Comparison of ENCODE assay signal across 19 mouse cellular contexts in the genomic region with DNA sequence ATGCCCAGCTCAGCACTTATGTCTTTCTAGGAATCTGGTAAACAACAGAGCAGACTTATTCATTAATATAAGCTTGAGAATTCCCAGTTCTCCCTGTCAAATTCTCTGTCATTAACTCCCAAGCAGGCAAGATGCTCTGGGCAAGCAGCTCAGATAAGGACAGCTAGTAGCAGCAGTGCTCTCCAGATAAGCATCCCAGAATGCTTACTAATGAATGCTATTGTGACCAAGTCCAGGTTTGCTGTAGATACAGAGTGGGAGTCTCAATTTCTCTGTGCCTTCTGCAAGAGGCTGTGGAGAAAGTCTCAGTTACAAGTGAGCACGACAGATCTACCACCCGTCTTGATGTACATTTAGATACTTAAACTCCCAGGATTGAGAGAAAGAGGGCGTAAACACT.
A peak's percentile ranks its signal among the peaks of the same experiment; 100 is the strongest.
DNase-seq lines count a peak whose midpoint lies in the region; ATAC-seq and TF ChIP-seq lines count a peak whose summit lies in the region.
"Had no signal": no experiment of that assay in that cellular context is flagged by ENCODE, and none has a peak within 500 bp of the region (broad histone marks: within the 10 kb centered on the region; RNA-seq: fewer than 3 reads in every experiment).

No protein-coding gene starts in this region.

- WGBS in stomach, embryonic 15.5 days: 63% methylated on average over 3 of the region's 3 CpGs
- WGBS in stomach, postnatal 0 days: 70% methylated on average over 3 of the region's 3 CpGs
- 42% methylated on average over 3 of the region's 3 CpGs for WGBS in liver, embryonic 15.5 days (ENCODE audit: insufficient replicate concordance)
- 89% methylated on average over 3 of the region's 3 CpGs for WGBS in limb, embryonic 10.5 days

- H3K4me2 ChIP-seq in stomach, embryonic 15.5 days: no peak overlapping the region
- H3K4me2 ChIP-seq in stomach, postnatal 0 days (replicated peaks; ENCODE audit: low read depth): no peak overlapping the region
- peak overlapping the region; percentile 13; the same call in 1 of the 2 replicates for H3K4me2 ChIP-seq in liver, embryonic 15.5 days
- H3K4me2 ChIP-seq: limb, embryonic 15.5 days had no signal

- TF ChIP-seq CTCF in stomach, postnatal 0 days (IDR thresholded peaks at IDR 0.05; ENCODE audit: low read depth): no peak

- no peak overlapping the region for H3K9ac ChIP-seq in stomach, embryonic 15.5 days
- H3K9ac ChIP-seq in stomach, postnatal 0 days (ENCODE audit: low read length): no peak overlapping the region
- H3K9ac ChIP-seq in liver, embryonic 15.5 days: no peak overlapping the region
- H3K9ac ChIP-seq: limb, embryonic 15.5 days had no signal

- H3K4me1 ChIP-seq in stomach, embryonic 15.5 days: no peaks in the 10 kb centered on the region
- no peaks in the 10 kb centered on the region for H3K4me1 ChIP-seq in stomach, postnatal 0 days (replicated peaks; ENCODE audit: control insufficient read depth, insufficient read depth)
- peaks cover 18% of the 10 kb centered on the region for H3K4me1 ChIP-seq in liver, embryonic 15.5 days (replicated peaks)
- no peaks in the 10 kb centered on the region for H3K4me1 ChIP-seq in limb, embryonic 10.5 days
- H3K4me1 ChIP-seq: embryonic facial prominence, embryonic 10.5 days; limb, embryonic 15.5 days; midbrain, embryonic 10.5 days had no signal

- no peak for DNase-seq in stomach, postnatal 0 days (ENCODE audit: low spot score)
- DNase-seq in embryo, embryonic 10.5 days (ENCODE audit: low spot score): no peak
- no peak for DNase-seq in limb, embryonic 10.5 days (ENCODE audit: low spot score)
- no peak for DNase-seq in kidney, postnatal 10 days
- DNase-seq: adrenal gland, adult 8-10 months; cerebellum, adult 8-10 months; gastrocnemius, adult 2 months; layer of hippocampus, adult 9-11 months; lung, postnatal 4 days; thymus, postnatal 14 days had no signal

- no peak for TF ChIP-seq EP300 in stomach, postnatal 0 days (optimal IDR thresholded peaks at IDR 0.05)

- no peaks in the 10 kb centered on the region for H3K36me3 ChIP-seq in stomach, embryonic 15.5 days
- H3K36me3 ChIP-seq in stomach, postnatal 0 days (ENCODE audit: control insufficient read depth, insufficient read depth, low read length): no peaks in the 10 kb centered on the region
- H3K36me3 ChIP-seq in liver, embryonic 15.5 days (replicated peaks): no peaks in the 10 kb centered on the region
- no peaks in the 10 kb centered on the region for H3K36me3 ChIP-seq in limb, embryonic 10.5 days
- H3K36me3 ChIP-seq: embryonic facial prominence, embryonic 10.5 days; limb, embryonic 15.5 days; midbrain, embryonic 10.5 days had no signal

- ATAC-seq in stomach, embryonic 15.5 days (ENCODE audit: insufficient read depth, low FRiP score, low read depth): peak; percentile 43; the same call in 1 of the 2 replicates
- ATAC-seq in stomach, postnatal 0 days (ENCODE audit: low FRiP score, low TSS enrichment): no peak
- peak; percentile 99 for ATAC-seq in erythroid progenitor cell, adult 5-6 weeks (replicated peaks; ENCODE audit: low FRiP score, poor library complexity, severe bottlenecking)
- ATAC-seq in liver, embryonic 15.5 days (ENCODE audit: insufficient read depth): peak; percentile 99
- ATAC-seq: activated CD4-positive, CD25-positive, alpha-beta regulatory T cell, adult 4 months; hindbrain, embryonic 16.5 days; intestine, embryonic 16.5 days had no signal

- H3K9me3 ChIP-seq in stomach, embryonic 15.5 days: no peaks in the 10 kb centered on the region
- H3K9me3 ChIP-seq in stomach, postnatal 0 days (ENCODE audit: control insufficient read depth, low read length): no peaks in the 10 kb centered on the region
- H3K9me3 ChIP-seq in liver, embryonic 15.5 days (replicated peaks): no peaks in the 10 kb centered on the region
- H3K9me3 ChIP-seq in limb, embryonic 10.5 days (replicated peaks): no peaks in the 10 kb centered on the region
- H3K9me3 ChIP-seq: embryonic facial prominence, embryonic 10.5 days; limb, embryonic 15.5 days; midbrain, embryonic 10.5 days had no signal

- H3K27ac ChIP-seq in stomach, embryonic 15.5 days: no peak overlapping the region
- no peak overlapping the region for H3K27ac ChIP-seq in stomach, postnatal 0 days (replicated peaks)
- H3K27ac ChIP-seq in liver, embryonic 15.5 days (replicated peaks): peak overlapping the region; percentile 75
- no peak overlapping the region for H3K27ac ChIP-seq in limb, embryonic 10.5 days
- H3K27ac ChIP-seq: embryonic facial prominence, embryonic 10.5 days; gastrocnemius, adult 2 months; limb, embryonic 15.5 days; midbrain, embryonic 10.5 days had no signal

- no peaks in the 10 kb centered on the region; the same call in 1 of the 2 replicates for H3K27me3 ChIP-seq in stomach, embryonic 15.5 days (replicated peaks)
- no peaks in the 10 kb centered on the region for H3K27me3 ChIP-seq in stomach, postnatal 0 days (ENCODE audit: control insufficient read depth, insufficient read depth, low read length)
- H3K27me3 ChIP-seq in liver, embryonic 15.5 days: no peaks in the 10 kb centered on the region; the same call in 1 of the 2 replicates
- H3K27me3 ChIP-seq in limb, embryonic 10.5 days (ENCODE audit: low read depth, poor library complexity, severe bottlenecking): peaks cover 69% of the 10 kb centered on the region

- H3K4me3 ChIP-seq in stomach, embryonic 15.5 days (replicated peaks): no peak overlapping the region
- H3K4me3 ChIP-seq in stomach, postnatal 0 days (ENCODE audit: low read depth, low read length): no peak overlapping the region
- H3K4me3 ChIP-seq in liver, embryonic 15.5 days (replicated peaks): no peak overlapping the region
- no peak overlapping the region for H3K4me3 ChIP-seq in limb, embryonic 10.5 days
- H3K4me3 ChIP-seq: embryonic facial prominence, embryonic 10.5 days; gastrocnemius, adult 2 months; limb, embryonic 15.5 days; midbrain, embryonic 10.5 days had no signal
